Mouse (Mus musculus): ENCODE results near the gene Bach2.

Gene Bach2

DNA sequence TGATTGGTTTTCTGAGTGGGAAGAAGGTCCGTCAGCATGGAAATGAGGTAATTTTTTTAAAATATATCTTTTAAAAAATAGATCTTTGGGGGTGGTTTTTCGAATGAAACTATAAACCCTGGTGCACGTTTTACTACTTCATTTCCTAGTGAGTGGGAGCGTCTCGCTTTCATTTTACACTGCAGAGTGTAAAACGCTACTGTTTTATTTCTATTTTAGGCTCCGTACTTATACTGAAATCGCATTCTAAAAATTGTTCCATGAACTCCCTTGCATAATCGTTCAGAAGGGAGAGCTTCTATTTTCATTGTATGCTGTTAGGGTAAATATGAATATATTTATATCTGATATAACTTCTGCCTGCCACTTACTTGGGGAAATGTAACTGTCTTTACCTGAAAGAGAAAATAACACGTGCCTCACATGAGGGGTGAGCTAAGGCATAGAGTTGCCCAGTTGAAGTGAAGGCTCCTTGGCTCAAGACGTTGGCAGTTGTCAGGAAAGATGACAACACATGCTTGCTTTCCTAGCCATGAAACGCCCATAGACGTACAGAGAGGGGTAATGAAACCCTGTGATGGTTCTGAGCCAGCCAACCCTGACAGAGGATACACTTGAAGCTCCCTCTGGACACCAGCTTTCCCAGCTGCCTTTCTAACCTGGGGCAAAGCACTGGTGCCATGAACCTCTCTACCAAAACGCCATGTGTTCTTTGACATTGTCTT lies 306.4 kb downstream of the Bach2 start:
- in situ Hi-C loops (cut with MboI; ENCODE audit: low pct_unique_long_range_greater_than_20kb in 1 of 2, low sequenced_read_pairs in 2 of 2, unreplicated experiment in 1 of 2): loop anchor here in 1 of 2 experiments (25.0 kb wide), 1 partner anchor 483 kb away; no protein-coding TSS in a partner anchor

DNA sequence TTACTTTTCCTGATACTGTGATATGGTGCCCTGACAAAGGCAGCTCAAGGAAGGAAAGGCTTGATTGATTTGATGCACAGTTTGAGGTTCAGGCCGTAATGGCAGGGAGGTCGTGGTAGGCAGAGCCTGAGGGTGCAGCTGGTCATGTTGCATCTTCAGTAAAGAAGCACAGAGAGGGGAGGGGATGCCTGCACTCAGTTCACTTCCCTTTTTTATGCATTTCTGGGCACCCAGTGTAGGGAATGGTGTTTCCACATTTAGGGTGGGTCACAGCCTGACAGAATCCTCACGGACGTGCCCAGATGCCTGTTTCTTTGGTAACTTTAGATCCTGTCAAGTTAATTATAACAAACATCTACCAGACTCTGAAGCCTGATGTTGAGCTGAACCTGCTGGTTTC lies 306.9 kb downstream of the Bach2 start:
- in situ Hi-C loops (cut with MboI; ENCODE audit: low pct_unique_long_range_greater_than_20kb in 1 of 2, low sequenced_read_pairs in 2 of 2, unreplicated experiment in 1 of 2): loop anchor here in 1 of 2 experiments (25.0 kb wide), 1 partner anchor 483 kb away; no protein-coding TSS in a partner anchor

DNA sequence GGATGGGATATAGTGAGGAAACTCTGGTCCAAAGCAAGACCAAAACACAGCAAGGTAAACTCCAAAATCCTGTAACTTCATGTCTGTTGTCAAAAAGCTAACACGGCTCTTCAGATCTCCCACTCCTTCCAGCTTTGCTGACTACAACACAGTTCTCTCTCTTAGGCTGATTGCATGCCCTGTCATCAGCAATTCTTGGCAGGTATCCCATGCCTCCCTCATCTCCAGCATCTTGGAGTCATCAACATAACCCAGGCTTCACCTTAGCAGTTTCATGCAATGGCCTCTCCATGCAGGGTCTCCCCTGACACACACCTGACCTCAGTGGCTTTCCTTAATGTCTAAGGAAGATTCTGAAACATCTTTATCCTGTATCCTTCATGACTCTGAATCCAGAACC lies 310.5 kb downstream of the Bach2 start:
- in situ Hi-C loops (cut with MboI; ENCODE audit: low pct_unique_long_range_greater_than_20kb in 1 of 2, low sequenced_read_pairs in 2 of 2, unreplicated experiment in 1 of 2): loop anchor here in 1 of 2 experiments (25.0 kb wide), 1 partner anchor 487 kb away; no protein-coding TSS in a partner anchor

DNA sequence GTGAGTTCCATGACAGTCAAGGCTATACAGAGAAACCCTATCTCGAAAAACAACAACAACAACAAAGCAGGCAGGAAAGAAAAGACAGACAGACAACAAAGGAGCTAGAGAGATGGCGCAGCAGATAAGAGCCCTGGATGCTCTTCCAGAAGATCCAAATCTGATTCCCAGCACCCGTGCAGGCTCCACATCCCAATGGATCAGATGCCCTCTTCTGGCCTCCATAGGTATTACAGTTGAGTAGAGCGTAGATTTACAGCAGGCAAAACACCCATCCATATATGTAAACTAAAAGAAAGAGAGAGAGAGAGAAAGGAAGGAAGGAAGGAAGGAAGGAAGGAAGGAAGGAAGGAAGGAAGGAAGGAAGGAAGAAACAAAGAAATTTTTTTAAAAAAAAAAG lies 312.7 kb downstream of the Bach2 start:
- in situ Hi-C loops (cut with MboI; ENCODE audit: low pct_unique_long_range_greater_than_20kb in 1 of 2, low sequenced_read_pairs in 2 of 2, unreplicated experiment in 1 of 2): no loop called here

DNA sequence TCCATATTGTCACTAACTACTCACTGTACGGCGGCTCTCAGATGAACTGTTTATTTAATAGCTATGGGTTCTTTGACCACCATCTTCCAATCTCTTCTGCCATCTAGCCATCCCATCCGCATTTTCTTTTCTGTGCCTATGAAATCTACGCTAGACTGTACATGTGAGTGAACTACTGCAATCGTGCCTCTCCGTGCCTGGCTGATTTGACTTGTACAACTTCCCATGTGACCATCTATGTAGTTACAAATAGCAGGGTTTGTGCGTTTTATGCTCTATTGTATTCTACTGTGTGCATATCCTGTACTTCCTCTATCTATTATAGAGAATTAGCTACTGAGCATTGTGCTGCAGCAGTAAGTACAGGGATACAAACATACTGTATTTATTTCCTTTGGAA lies 316.9 kb downstream of the Bach2 start:
- in situ Hi-C loops (cut with MboI; ENCODE audit: low pct_unique_long_range_greater_than_20kb in 1 of 2, low sequenced_read_pairs in 2 of 2, unreplicated experiment in 1 of 2): no loop called here

DNA sequence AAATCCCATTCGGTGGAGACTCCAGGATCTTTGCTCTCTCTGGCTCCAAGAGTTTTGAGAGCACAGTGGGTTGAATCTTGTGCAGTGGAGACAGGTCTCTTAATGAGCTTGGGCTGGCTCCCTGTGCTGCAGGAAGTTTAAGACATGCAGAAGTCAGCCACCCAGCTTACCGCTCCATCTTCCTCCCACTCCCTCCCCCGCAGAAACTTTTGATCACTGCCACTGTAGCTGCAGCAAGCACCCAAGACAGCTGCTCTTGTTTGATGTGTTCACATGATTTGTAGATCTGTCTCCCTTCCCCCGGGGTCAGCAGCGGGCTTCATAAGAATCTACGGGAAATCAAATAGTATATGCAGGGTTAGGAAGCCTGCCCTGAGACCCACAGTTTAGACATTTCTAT lies 321.6 kb downstream of the Bach2 start:
- in situ Hi-C loops (cut with MboI; ENCODE audit: low pct_unique_long_range_greater_than_20kb in 1 of 2, low sequenced_read_pairs in 2 of 2, unreplicated experiment in 1 of 2): loop anchor here in 1 of 2 experiments (10.0 kb wide), 1 partner anchor 505 kb away; no protein-coding TSS in a partner anchor

DNA sequence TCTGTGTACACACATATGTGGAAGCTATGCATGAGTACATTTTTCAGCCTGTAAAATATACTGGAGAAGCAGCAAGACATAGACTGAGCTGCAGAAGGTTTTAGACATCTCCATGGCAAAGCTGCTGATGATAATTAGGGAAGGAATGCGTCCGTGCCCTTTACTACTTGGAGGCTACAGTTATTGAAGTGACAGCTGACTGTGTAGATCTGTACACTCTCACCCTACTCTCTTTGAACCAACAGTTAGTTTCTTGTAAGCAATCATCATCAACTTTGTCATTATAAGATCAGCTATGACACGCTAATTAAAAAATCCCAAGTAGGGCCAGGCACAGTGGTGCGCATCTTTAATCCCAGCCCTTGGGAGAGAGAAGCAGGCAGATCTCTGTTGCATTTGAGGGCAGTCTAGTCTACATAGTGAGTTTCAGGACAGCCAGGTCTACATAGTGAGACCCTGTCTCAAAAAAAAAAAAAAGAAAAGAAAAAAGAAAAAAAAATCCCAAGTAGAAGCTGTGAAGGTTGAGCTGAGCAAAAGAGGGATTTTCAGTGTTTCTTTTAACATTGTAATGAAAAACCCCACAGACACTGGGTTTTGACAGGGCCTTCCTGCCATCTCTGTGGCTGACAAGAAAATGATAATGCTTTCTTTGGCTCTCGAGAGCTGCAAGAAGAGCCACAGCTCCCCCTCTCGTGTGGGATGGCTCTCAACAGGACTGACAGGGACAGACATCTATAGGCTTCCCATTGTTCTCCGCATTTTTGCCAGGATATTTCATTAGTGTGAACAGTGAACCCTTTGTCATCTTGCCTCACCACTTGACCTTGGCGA lies 322.3 kb downstream of the Bach2 start:
- in situ Hi-C loops (cut with MboI; ENCODE audit: low pct_unique_long_range_greater_than_20kb in 1 of 2, low sequenced_read_pairs in 2 of 2, unreplicated experiment in 1 of 2): loop anchor here in 1 of 2 experiments (10.0 kb wide), 1 partner anchor 506 kb away; no protein-coding TSS in a partner anchor

DNA sequence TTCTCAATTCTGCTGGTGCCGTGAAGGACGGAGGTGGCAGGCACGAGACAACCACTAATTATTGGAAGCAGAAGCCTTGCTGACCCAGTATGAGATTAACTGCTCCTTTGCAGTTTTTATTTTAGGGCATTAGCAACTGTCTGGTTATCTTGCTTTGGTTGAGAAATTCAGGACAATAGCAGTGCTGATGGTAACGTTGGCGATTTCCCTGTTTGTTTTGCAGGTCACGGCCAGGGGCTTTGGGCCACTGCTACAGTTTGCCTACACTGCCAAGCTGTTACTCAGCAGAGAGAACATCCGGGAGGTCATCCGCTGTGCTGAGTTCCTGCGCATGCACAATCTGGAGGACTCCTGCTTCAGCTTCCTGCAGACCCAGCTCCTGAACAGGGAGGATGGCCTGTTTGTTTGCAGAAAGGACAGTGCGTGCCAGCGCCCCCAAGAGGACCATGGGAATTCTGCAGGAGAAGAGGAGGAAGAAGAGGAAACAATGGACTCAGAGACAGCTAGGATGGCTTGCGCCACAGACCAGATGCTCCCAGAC lies 323.0 kb downstream of the Bach2 start:
- in situ Hi-C loops (cut with MboI; ENCODE audit: low pct_unique_long_range_greater_than_20kb in 1 of 2, low sequenced_read_pairs in 2 of 2, unreplicated experiment in 1 of 2): loop anchor here in 1 of 2 experiments (10.0 kb wide), 1 partner anchor 507 kb away; no protein-coding TSS in a partner anchor

DNA sequence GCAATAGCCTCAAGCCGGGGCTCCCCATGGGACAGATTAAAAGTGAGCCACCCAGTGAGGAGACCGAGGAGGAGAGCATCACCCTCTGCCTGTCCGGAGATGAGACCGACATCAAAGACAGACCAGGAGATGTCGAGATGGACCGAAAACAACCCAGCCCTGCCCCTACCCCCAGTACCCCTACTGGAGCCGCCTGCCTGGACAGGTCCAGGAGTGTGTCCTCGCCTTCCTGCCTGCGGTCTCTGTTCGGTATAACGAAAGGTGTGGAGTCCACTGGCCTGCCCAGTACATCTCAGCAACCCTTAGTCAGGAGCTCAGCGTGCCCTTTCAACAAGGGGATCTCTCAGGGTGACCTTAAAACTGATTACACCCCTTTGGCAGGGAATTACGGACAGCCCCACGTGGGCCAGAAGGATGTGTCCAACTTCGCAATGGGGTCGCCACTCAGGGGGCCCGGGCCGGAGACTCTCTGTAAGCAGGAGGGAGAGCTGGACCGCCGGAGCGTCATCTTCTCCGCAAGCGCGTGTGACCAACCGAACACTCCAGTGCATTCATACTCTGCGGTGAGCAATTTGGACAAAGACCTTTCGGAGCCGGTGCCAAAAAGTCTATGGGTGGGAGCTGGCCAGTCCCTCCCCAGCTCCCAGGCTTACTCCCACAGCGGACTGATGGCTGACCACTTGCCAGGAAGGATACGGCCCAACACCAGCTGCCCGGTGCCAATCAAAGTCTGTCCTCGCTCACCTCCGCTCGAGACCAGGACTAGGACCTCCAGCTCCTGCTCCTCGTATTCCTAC lies 323.9 kb downstream of the Bach2 start:
- in situ Hi-C loops (cut with MboI; ENCODE audit: low pct_unique_long_range_greater_than_20kb in 1 of 2, low sequenced_read_pairs in 2 of 2, unreplicated experiment in 1 of 2): loop anchor here in 1 of 2 experiments (10.0 kb wide), 1 partner anchor 508 kb away; no protein-coding TSS in a partner anchor

DNA sequence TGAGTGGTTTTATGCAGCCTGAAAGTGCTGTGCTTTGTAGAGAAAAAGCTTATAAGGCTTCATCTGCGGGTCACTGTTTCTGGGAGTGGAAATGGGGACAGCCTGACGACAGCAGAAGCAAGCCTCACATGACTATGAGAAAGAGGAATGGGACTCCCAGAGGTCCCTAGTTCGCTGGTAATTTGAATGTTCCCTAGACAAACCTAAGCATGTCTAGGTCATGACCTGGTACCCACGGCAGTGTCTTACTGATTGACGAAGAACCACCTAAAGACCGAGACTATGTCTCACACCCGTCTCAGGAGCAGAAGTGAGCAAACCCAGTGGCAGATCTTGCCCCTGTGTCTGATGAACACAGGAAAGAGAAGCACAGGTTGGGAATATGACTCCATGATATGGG lies 325.8 kb downstream of the Bach2 start:
- in situ Hi-C loops (cut with MboI; ENCODE audit: low pct_unique_long_range_greater_than_20kb in 1 of 2, low sequenced_read_pairs in 2 of 2, unreplicated experiment in 1 of 2): loop anchor here in 1 of 2 experiments (10.0 kb wide), 1 partner anchor 510 kb away; no protein-coding TSS in a partner anchor

DNA sequence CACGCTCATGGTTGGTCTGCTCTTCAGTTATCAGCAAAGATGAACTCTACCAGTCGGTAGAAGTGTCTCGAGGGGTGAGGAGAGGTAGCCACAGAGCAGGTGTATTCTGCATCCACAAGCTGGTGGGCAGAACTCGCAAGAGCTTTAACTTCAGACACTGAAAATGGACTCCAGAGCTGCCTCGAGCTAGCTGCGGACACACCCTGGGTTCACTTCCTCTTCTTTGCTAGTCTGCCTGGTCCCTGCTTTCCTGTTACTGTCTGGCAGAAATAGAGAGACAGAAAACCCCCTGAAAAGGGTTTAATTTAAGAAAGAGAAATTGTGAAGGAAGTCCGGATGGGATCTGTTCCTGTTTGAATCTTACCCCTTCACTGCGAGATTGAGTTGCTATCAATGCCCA lies 326.3 kb downstream of the Bach2 start:
- in situ Hi-C loops (cut with MboI; ENCODE audit: low pct_unique_long_range_greater_than_20kb in 1 of 2, low sequenced_read_pairs in 2 of 2, unreplicated experiment in 1 of 2): loop anchor here in 1 of 2 experiments (10.0 kb wide), 1 partner anchor 510 kb away; no protein-coding TSS in a partner anchor

DNA sequence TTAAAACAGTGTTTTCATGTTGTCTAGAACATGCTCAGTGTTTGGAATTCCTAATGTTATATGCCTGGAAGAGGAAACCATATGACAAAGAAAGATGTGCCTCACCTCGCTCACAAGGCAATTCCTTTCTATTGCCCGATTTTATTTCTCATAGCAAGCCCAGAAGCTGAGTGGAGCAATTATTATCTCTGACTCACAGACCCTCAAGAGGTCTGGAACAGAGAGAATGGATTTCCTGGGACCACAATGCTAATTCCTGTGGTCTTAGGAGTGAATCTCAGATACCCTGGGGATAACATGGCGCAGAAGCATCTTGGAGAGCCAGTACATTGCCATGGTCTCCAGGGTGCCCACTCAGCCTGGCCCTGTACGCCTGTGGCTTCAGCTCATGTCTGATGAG lies 330.4 kb downstream of the Bach2 start:
- in situ Hi-C loops (cut with MboI; ENCODE audit: low pct_unique_long_range_greater_than_20kb in 1 of 2, low sequenced_read_pairs in 2 of 2, unreplicated experiment in 1 of 2): loop anchor here in 1 of 2 experiments (10.0 kb wide), 1 partner anchor 514 kb away; no protein-coding TSS in a partner anchor

DNA sequence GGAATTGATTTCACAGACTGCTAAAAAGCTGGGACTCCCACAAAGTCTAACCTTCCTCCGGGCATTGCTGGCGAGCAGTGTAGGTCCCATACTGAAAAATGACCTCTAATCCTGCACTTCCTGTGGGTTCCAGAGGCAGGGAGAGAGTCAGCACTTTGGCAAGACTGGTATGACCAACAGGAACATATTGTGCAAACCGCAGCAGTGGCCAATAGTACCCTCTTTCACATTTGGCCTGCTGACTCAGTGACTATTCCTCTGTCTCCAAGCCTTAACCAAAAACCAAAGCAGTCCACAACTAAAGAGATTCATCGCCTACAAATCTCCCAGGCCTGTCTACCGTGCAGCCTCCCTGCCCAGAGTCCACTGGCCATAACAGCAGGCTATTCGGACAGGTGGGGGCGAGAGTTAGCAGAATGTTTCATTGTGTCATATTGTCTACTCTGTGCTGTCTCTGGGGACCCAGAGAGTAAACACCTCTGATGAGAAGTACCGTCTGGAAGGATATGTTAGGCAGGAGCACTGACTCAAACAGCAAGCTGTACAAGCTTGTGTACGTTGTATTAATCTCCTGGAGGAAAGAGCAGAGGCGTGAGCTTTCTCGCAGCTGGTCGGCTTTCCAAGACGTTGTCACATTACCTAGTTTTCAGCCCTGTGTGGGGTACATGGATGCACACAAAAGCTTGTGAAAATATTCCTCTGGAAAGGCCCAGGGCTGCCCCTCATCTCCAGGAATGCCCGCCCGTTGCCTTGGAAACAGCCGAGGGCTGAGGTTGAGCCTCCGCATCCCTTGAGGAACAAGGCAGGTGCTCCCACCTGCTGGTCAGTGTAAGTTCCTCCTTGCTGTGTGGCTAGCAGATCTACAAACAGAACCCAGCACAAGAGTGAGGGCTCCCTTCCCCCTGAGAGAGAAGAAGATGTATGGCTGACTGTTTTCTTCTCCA lies 331.7 kb downstream of the Bach2 start:
- in situ Hi-C loops (cut with MboI; ENCODE audit: low pct_unique_long_range_greater_than_20kb in 1 of 2, low sequenced_read_pairs in 2 of 2, unreplicated experiment in 1 of 2): loop anchor here in 1 of 2 experiments (10.0 kb wide), 1 partner anchor 515 kb away; no protein-coding TSS in a partner anchor

DNA sequence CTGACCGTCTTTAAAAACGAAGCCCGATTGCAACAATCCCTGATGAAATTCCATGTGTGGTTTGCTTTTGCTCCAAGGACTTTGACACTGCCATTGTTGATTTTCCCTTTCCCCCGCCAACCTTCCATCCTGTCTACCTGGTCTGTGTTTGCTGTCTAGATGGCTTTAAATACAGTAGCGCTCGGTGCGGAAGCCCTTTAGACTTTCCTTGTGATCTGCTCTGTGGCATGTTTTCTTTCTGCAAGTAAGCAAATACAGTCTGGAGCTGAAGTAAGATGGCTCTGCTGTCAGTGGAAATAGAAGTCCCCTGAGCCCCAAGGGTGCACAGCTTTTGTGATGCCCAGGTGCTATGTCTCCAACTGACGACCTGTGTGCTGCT lies 332.3 kb downstream of the Bach2 start:
- in situ Hi-C loops (cut with MboI; ENCODE audit: low pct_unique_long_range_greater_than_20kb in 1 of 2, low sequenced_read_pairs in 2 of 2, unreplicated experiment in 1 of 2): no loop called here

DNA sequence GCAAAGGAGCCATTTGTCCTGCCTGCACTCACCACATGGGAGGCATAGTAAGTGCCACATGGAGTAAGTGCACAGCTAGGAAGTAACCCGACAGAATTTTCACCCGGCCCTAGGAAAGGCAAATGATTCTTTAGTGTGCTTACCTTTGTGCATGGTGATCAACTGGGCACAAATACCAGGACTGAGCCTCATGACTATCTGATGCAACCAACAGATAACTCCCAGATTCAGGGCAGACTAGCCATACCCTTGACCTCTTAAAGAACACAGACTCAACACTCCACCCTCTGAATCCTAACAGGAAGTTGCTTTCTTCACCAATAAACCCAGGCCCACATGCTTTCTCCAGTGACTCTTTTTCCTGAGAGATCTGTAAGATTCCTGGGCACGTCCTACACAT lies 332.8 kb downstream of the Bach2 start:
- in situ Hi-C loops (cut with MboI; ENCODE audit: low pct_unique_long_range_greater_than_20kb in 1 of 2, low sequenced_read_pairs in 2 of 2, unreplicated experiment in 1 of 2): no loop called here

DNA sequence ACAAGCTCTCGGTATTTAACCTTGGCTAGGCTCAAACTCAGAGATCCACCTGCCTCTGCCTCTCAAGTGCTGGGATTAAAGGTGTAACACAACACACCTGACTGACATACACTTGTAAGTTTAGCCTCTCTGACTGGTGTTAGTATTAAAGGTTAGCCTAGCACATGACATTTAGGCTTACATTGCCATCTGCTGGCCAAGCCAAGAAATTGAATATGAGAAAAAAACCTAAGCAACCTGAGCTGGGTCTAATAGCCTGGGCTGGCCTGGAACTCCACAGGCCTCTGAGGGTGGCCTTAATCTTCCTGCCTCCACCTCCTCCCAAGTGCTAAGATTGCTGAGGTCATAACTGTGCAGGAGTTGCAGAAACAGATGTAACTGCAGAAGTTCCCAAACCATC lies 333.5 kb downstream of the Bach2 start:
- in situ Hi-C loops (cut with MboI; ENCODE audit: low pct_unique_long_range_greater_than_20kb in 1 of 2, low sequenced_read_pairs in 2 of 2, unreplicated experiment in 1 of 2): no loop called here

DNA sequence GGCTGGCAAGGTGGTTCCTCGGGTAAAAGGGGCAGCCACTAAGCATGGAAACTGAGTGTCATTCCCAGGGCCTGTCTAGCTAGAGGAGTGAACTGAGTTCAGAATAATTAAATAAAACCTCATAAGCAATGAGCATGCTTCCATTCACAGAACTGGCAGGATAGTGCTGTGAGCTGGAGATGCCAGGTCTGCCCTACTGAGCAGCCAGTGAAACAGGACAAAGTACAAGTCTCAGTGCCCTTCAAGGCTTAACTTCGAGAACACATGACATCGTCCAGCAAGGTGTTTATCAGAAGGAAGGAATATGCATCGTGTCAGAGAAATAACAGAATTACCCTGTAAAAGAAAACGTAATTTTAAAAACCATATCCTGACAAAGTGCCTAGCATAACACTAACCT lies 335.0 kb downstream of the Bach2 start:
- in situ Hi-C loops (cut with MboI; ENCODE audit: low pct_unique_long_range_greater_than_20kb in 1 of 2, low sequenced_read_pairs in 2 of 2, unreplicated experiment in 1 of 2): no loop called here
